Mouse (Mus musculus) hindbrain, embryonic 16.5 days (tissue): ENCODE measurements around the gene Sgce. TPM values are rescaled to one million over a fixed set of nuclear protein-coding genes. Genes with fewer than 3 reads are reported as not detected.

Source experiments
- ATAC-seq: fragments of 200-750 bp; cut with Nextera tagmentation; 2 replicates; pipeline ENCODE4 v1.8.0; 2017; ENCODE audit warnings: moderate TSS enrichment, moderate library complexity
- H3K27ac ChIP-seq: fragments of 300-500 bp; sonication (generic); 2 replicates; pipeline ENCODE4 v1.5.1; 2014; ENCODE audit warnings: low read depth, mild to moderate bottlenecking, control low read depth, low read length, moderate library complexity
- H3K27me3 ChIP-seq: fragments of 300-500 bp; sonication (generic); replicated peaks from 2 replicates; pipeline ENCODE4 v1.6.1; 2014; ENCODE audit warnings: low read length; ENCODE audit not compliant: control insufficient read depth, insufficient read depth
- H3K36me3 ChIP-seq: fragments of 300-500 bp; sonication (generic); 2 replicates; pipeline ENCODE4 v1.6.1; 2014; ENCODE audit warnings: mild to moderate bottlenecking, low read length, moderate library complexity, mixed read lengths; ENCODE audit not compliant: control insufficient read depth, insufficient read depth
- H3K4me1 ChIP-seq: fragments of 300-500 bp; sonication (generic); 2 replicates; pipeline ENCODE4 v1.6.1; 2014; ENCODE audit warnings: low read depth, low read length; ENCODE audit not compliant: control insufficient read depth, insufficient read depth
- H3K4me2 ChIP-seq: fragments of 300-500 bp; sonication (generic); 2 replicates; pipeline ENCODE4 v1.6.1; 2014; ENCODE audit warnings: mild to moderate bottlenecking, low read length, control low read depth, moderate library complexity
- H3K4me3 ChIP-seq: fragments of 300-500 bp; sonication (generic); 2 replicates; pipeline ENCODE4 v1.5.1; 2014; ENCODE audit warnings: mild to moderate bottlenecking, low read length, control low read depth, moderate library complexity
- H3K9ac ChIP-seq: fragments of 300-500 bp; sonication (generic); 2 replicates; pipeline ENCODE4 v1.6.1; 2014; ENCODE audit warnings: low read depth, mild to moderate bottlenecking, control low read depth, low read length, moderate library complexity
- H3K9me3 ChIP-seq: fragments of 300-500 bp; sonication (generic); 2 replicates; pipeline ENCODE4 v1.6.1; 2014; ENCODE audit warnings: mild to moderate bottlenecking, low read length, moderate library complexity; ENCODE audit not compliant: control insufficient read depth
- WGBS: fragments of 180-500 bp; shearing (Covaris S2); extraction: QIAGEN DNeasy Blood & Tissue Kit; methylation state at CpG from one replicate; pipeline ENCODE4 v1.1.7; 2014; 5-methylcytosine and 5-hydroxymethylcytosine counted together
- polyA plus RNA-seq: library from polyadenylated mRNA; unstranded; fragments of >200 nt; fragmentation: Nextera tagmentation; extraction: Ambion mirVana; gene quantifications from 2 replicates; pipeline ENCODE4 v1.2.1, GENCODE M21; 2015

Sgce gene
- polyA plus RNA-seq, 1 experiment from 2014 or later = 59.7 TPM

DNA sequence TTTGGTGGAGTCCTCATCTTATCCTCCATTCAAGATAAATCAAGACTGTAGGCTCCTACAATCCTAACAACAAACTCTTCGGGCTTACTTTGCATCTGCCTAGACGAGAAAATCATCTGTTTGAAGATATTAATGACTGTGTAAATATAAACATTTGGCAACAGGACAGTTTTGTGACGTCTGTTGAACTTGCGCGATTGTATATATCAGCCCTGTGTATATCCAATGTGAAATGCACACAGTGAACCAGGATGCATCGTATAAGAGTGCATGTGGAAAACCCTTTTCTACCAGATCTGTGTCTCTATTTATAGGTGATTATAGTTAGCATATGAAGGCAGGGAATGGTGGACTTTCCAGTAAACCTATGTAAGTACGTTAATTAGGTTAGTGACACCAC lies 104.9 kb downstream of the Sgce start:
- no peak overlapping the region for H3K9ac ChIP-seq
- H3K9me3 ChIP-seq = no peaks in the 10 kb centered on the region
- no peaks in the 10 kb centered on the region for H3K4me1 ChIP-seq
- H3K27ac ChIP-seq = no peak overlapping the region
- no peak overlapping the region for H3K4me3 ChIP-seq
- no peak for ATAC-seq
- H3K27me3 ChIP-seq = no peaks in the 10 kb centered on the region
- no peak overlapping the region for H3K4me2 ChIP-seq
- H3K36me3 ChIP-seq = no peaks in the 10 kb centered on the region
- 94% methylated on average over 7 of the region's 7 CpGs for WGBS

DNA sequence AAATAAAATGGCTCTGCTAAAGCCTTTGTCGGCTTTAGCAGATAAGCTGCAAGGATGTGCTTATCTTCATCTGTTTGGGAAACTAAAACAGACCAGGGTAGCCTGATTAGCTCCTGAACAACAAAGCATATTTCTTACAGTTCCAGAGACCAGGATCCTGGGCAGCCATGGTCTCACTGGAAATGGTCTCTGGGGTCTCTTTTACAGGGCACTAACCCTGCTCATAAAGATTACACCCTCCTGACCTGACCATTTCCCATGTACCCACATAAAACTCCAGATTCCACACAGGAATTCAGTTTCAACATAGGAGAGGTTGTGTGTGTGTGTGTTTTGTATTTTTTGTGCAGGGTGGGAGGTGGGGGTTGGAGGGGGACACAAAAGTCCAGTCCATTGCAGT lies 112.2 kb downstream of the Sgce start:
- Histone ChIP-seq H3K36me3 (no peaks in the 10 kb centered on the region), H3K9me3 (no peaks in the 10 kb centered on the region), H3K9ac (no peak overlapping the region), H3K4me1 (no peaks in the 10 kb centered on the region), H3K27me3 (no peaks in the 10 kb centered on the region), H3K4me3 (no peak overlapping the region), H3K4me2 (no peak overlapping the region), H3K27ac (no peak overlapping the region)
- no peak for ATAC-seq
- WGBS = 71% methylated on average over 1 of the region's 1 CpGs

DNA sequence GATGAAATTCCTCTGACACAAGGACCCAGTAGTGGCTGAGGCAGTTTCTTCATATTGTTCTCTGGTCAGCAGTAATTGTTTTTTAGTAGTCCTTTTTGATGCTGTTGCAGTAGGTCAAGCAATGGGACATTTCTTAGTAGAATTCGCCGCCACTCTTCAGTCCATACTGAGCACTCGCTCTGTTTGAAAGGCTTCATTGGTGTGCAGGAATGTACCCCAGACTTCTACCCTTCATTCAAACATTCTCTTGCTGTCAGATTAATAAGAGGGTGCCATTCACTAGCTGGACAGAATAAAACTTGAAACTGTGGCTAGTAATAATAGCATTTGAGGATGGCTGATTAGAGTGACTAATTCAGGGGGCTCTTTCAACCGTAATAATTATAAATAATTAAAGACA lies 113.8 kb downstream of the Sgce start:
- H3K9ac ChIP-seq = no peak overlapping the region
- WGBS = 54% methylated on average over 4 of the region's 4 CpGs
- H3K4me3 ChIP-seq = no peak overlapping the region
- no peaks in the 10 kb centered on the region for H3K27me3 ChIP-seq
- H3K9me3 ChIP-seq = no peaks in the 10 kb centered on the region
- no peak for ATAC-seq
- H3K27ac ChIP-seq = no peak overlapping the region
- H3K4me2 ChIP-seq = no peak overlapping the region
- no peaks in the 10 kb centered on the region for H3K4me1 ChIP-seq
- no peaks in the 10 kb centered on the region for H3K36me3 ChIP-seq

DNA sequence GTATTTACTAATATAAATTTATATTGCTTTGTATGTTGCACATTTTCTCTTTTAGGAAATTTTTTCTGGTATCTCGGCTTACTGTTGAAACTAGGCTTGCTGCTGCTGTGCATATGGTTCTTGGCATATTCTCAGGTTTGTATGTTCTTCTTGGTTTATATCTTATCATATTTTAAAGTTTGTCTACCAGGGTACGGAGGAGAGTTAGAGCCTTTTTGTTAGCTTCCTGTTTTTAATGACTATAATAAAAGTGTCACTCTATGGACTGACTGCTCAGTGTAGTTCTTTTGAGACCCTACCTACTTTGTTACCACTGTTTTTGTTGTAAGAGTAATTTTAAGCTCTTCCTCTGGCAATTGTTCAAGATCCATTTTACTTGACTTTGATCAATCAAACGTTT lies 115.5 kb downstream of the Sgce start:
- no peaks in the 10 kb centered on the region for H3K4me1 ChIP-seq
- H3K27ac ChIP-seq = no peak overlapping the region
- no peak overlapping the region for H3K4me2 ChIP-seq
- no peaks in the 10 kb centered on the region for H3K36me3 ChIP-seq
- ATAC-seq = no peak
- H3K9me3 ChIP-seq = no peaks in the 10 kb centered on the region
- 71% methylated on average over 3 of the region's 3 CpGs for WGBS
- no peak overlapping the region for H3K4me3 ChIP-seq
- H3K9ac ChIP-seq = no peak overlapping the region
- H3K27me3 ChIP-seq = no peaks in the 10 kb centered on the region

Other genes with a start within 250 kb of the Sgce start
- 114 and 205 TPM in 2 replicates for gene Col1a2, start 242.4 kb downstream of the Sgce start, polyA plus RNA-seq
- gene Casd1, start 146.4 kb downstream of the Sgce start, polyA plus RNA-seq = 42.1 and 43.4 TPM in 2 replicates
- gene Peg10, start 99 bp upstream of the Sgce start, polyA plus RNA-seq = 4.6 and 7.0 TPM in 2 replicates
- gene Ppp1r9a, start 155.7 kb upstream of the Sgce start, polyA plus RNA-seq = 30.8 and 40.1 TPM in 2 replicates